Mouse (Mus musculus): ENCODE data around the gene Fxyd1. TPM values are rescaled to one million over a fixed set of nuclear protein-coding genes. Genes with fewer than 3 reads are reported as not detected.

Fxyd1 gene
- polyA plus RNA-seq, 1 experiment from 2014 or later: 211 TPM

DNA sequence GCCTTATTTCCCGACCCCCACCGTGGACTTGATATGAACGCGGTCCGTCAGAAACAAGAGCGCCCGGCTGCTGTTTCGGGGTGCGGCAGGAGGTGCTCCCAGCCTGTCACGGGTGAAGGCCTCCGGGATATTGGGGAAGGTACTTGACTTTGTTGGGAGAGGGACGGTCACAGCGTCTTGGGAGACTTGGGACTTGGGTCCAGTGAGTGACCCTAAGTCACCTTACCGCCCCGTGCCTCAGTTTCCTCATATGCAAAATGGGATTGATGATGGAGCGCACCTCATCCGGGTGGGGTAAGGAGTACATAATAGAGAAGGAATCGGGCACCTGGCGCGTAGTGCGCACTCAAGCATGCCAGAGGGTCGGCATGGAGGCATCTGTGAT is 4.8 kb downstream of the Fxyd1 start:
- no peak for TF ChIP-seq EP300 (IDR thresholded peaks at IDR 0.05)
- no peak for TF ChIP-seq CTCF (IDR thresholded peaks at IDR 0.05)
- DNase-seq (ENCODE audit: low spot score): no peak
- Histone ChIP-seq H3K9ac (replicated peaks; ENCODE audit: low read depth) (no peak overlapping the region), H3K27me3 (replicated peaks; ENCODE audit: insufficient read depth, low read length) (peaks cover 32% of the 10 kb centered on the region), H3K4me3 (ENCODE audit: low read depth, low read length) (no peak overlapping the region), H3K27ac (ENCODE audit: low read length) (no peak overlapping the region), H3K4me1 (ENCODE audit: insufficient read depth, low read depth, low read length) (0 out of 2 replicates have a peak, but pooled peaks cover 7% of the 10 kb centered on the region), H3K4me2 (replicated peaks; ENCODE audit: low read depth, low read length) (no peak overlapping the region), H3K9me3 (ENCODE audit: low read length) (no peaks in the 10 kb centered on the region), H3K36me3 (ENCODE audit: insufficient read depth, low read length) (no peaks in the 10 kb centered on the region)
- WGBS: 10% methylated on average over 22 of the region's 22 CpGs
- ATAC-seq: no peak

GRCm38 (mm10) chr7:31051321-31052021 is 5.5 kb downstream of the Fxyd1 start, which contains the start of gene Fxyd7:
TSS of gene Fxyd7 (minus strand) at chr7:31051467.
- Histone ChIP-seq H3K27me3 (replicated peaks; ENCODE audit: insufficient read depth, low read length) (peaks cover 32% of the 10 kb centered on the region), H3K4me1 (ENCODE audit: insufficient read depth, low read depth, low read length) (0 out of 2 replicates have a peak, but pooled peaks cover 7% of the 10 kb centered on the region), H3K4me2 (replicated peaks; ENCODE audit: low read depth, low read length) (no peak within 1 kb of the TSS), H3K36me3 (ENCODE audit: insufficient read depth, low read length) (no peaks in the 10 kb centered on the region), H3K27ac (ENCODE audit: low read length) (no peak within 1 kb of the TSS), H3K9ac (replicated peaks; ENCODE audit: low read depth) (no peak within 1 kb of the TSS), H3K9me3 (ENCODE audit: low read length) (no peaks in the 10 kb centered on the region), H3K4me3 (ENCODE audit: low read depth, low read length) (0 out of 2 replicates have a peak within 1 kb of the TSS, but pooled peaks have one; percentile 1)
- DNase-seq (ENCODE audit: low spot score): no peak
- WGBS: 6% methylated on average over 18 of the region's 28 CpGs
- TF ChIP-seq CTCF (IDR thresholded peaks at IDR 0.05) (peak; percentile 18), EP300 (IDR thresholded peaks at IDR 0.05) (no peak)
- no peak for ATAC-seq

DNA sequence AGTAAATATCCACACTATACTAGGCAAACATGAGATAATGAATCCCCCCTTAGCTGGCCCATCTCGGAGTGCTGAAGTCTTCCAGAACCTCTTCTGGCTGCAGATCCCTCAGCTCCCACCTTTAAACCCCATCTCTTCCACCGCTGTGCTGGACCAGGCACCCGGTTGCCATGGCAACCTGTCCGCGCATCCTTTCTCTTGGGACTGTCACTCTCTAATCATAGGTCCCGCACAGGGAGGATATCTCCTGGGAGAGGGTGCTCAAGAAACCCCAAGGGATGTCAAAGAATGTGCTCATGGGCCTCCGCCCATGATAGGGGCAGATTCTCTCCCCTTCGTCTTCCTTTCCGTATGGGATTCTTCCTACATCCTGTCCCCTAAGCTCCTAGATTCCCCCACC is 6.1 kb downstream of the Fxyd1 start:
- H3K4me3 ChIP-seq (ENCODE audit: low read depth, low read length): no peak overlapping the region
- H3K9me3 ChIP-seq (ENCODE audit: low read length): no peaks in the 10 kb centered on the region
- ATAC-seq: no peak
- H3K36me3 ChIP-seq (ENCODE audit: insufficient read depth, low read length): no peaks in the 10 kb centered on the region
- no peak for DNase-seq (ENCODE audit: low spot score)
- no peak overlapping the region for H3K27ac ChIP-seq (ENCODE audit: low read length)
- H3K9ac ChIP-seq (replicated peaks; ENCODE audit: low read depth): no peak overlapping the region
- 0 out of 2 replicates have a peak, but pooled peaks cover 7% of the 10 kb centered on the region for H3K4me1 ChIP-seq (ENCODE audit: insufficient read depth, low read depth, low read length)
- H3K4me2 ChIP-seq (replicated peaks; ENCODE audit: low read depth, low read length): no peak overlapping the region
- peaks cover 32% of the 10 kb centered on the region for H3K27me3 ChIP-seq (replicated peaks; ENCODE audit: insufficient read depth, low read length)
- WGBS: 4% methylated on average over 9 of the region's 9 CpGs
- TF ChIP-seq CTCF (IDR thresholded peaks at IDR 0.05) (no peak), EP300 (IDR thresholded peaks at IDR 0.05) (no peak)

- no peak for TF ChIP-seq CTCF (IDR thresholded peaks at IDR 0.05)
- TF ChIP-seq EP300 (IDR thresholded peaks at IDR 0.05): no peak
- H3K9ac ChIP-seq (replicated peaks; ENCODE audit: low read depth): no peak overlapping the region
- H3K4me2 ChIP-seq (replicated peaks; ENCODE audit: low read depth, low read length): no peak overlapping the region
- no peak overlapping the region for H3K4me3 ChIP-seq (ENCODE audit: low read depth, low read length)
- H3K36me3 ChIP-seq (ENCODE audit: insufficient read depth, low read length): no peaks in the 10 kb centered on the region
- 0 out of 2 replicates have a peak, but pooled peaks cover 7% of the 10 kb centered on the region for H3K4me1 ChIP-seq (ENCODE audit: insufficient read depth, low read depth, low read length)
- H3K27me3 ChIP-seq (replicated peaks; ENCODE audit: insufficient read depth, low read length): peaks cover 32% of the 10 kb centered on the region
- 4% methylated on average over 6 of the region's 6 CpGs for WGBS
- no peaks in the 10 kb centered on the region for H3K9me3 ChIP-seq (ENCODE audit: low read length)
- DNase-seq (ENCODE audit: low spot score) (no peak), ATAC-seq (no peak)
- no peak overlapping the region for H3K27ac ChIP-seq (ENCODE audit: low read length)
Measured at GRCm38 (mm10) chr7:31050487-31050886, 6.5 kb downstream of the Fxyd1 start.

GRCm38 (mm10) chr7:31049846-31050281 is 7.1 kb downstream of the Fxyd1 start:
- Histone ChIP-seq H3K27ac (ENCODE audit: low read length) (no peak overlapping the region), H3K4me1 (ENCODE audit: insufficient read depth, low read depth, low read length) (0 out of 2 replicates have a peak, but pooled peaks cover 7% of the 10 kb centered on the region), H3K27me3 (replicated peaks; ENCODE audit: insufficient read depth, low read length) (peaks cover 32% of the 10 kb centered on the region), H3K9ac (replicated peaks; ENCODE audit: low read depth) (no peak overlapping the region), H3K36me3 (ENCODE audit: insufficient read depth, low read length) (no peaks in the 10 kb centered on the region), H3K4me3 (ENCODE audit: low read depth, low read length) (no peak overlapping the region), H3K4me2 (replicated peaks; ENCODE audit: low read depth, low read length) (no peak overlapping the region), H3K9me3 (ENCODE audit: low read length) (no peaks in the 10 kb centered on the region)
- WGBS: 3% methylated on average over 10 of the region's 15 CpGs
- ATAC-seq: no peak
- no peak for DNase-seq (ENCODE audit: low spot score)
- no peak for TF ChIP-seq EP300 (IDR thresholded peaks at IDR 0.05)
- TF ChIP-seq CTCF (IDR thresholded peaks at IDR 0.05): no peak

GRCm38 (mm10) chr7:31049135-31049845 is 7.7 kb downstream of the Fxyd1 start:
- 16% methylated on average over 5 of the region's 5 CpGs for WGBS
- peak; percentile 40 for DNase-seq (ENCODE audit: low spot score)
- TF ChIP-seq CTCF (IDR thresholded peaks at IDR 0.05) (peak; percentile 15; the same call in 1 of the 2 replicates), EP300 (IDR thresholded peaks at IDR 0.05) (no peak)
- Histone ChIP-seq H3K36me3 (ENCODE audit: insufficient read depth, low read length) (no peaks in the 10 kb centered on the region), H3K4me2 (replicated peaks; ENCODE audit: low read depth, low read length) (no peak overlapping the region), H3K4me3 (ENCODE audit: low read depth, low read length) (no peak overlapping the region), H3K27ac (ENCODE audit: low read length) (no peak overlapping the region), H3K9me3 (ENCODE audit: low read length) (no peaks in the 10 kb centered on the region), H3K9ac (replicated peaks; ENCODE audit: low read depth) (no peak overlapping the region), H3K27me3 (replicated peaks; ENCODE audit: insufficient read depth, low read length) (peaks cover 32% of the 10 kb centered on the region), H3K4me1 (ENCODE audit: insufficient read depth, low read depth, low read length) (0 out of 2 replicates have a peak, but pooled peaks cover 7% of the 10 kb centered on the region)
- ATAC-seq: no peak
